Mouse (Mus musculus): ENCODE measurements around the gene Gm26920.
A peak's percentile ranks its signal among the peaks of the same experiment; 100 is the strongest.
"Not testable (repeated sequence)": the region's sequence is repeated elsewhere in the genome, so short reads cannot be mapped to it uniquely, and the experiment has no call there.

The Gm26920 gene

DNA sequence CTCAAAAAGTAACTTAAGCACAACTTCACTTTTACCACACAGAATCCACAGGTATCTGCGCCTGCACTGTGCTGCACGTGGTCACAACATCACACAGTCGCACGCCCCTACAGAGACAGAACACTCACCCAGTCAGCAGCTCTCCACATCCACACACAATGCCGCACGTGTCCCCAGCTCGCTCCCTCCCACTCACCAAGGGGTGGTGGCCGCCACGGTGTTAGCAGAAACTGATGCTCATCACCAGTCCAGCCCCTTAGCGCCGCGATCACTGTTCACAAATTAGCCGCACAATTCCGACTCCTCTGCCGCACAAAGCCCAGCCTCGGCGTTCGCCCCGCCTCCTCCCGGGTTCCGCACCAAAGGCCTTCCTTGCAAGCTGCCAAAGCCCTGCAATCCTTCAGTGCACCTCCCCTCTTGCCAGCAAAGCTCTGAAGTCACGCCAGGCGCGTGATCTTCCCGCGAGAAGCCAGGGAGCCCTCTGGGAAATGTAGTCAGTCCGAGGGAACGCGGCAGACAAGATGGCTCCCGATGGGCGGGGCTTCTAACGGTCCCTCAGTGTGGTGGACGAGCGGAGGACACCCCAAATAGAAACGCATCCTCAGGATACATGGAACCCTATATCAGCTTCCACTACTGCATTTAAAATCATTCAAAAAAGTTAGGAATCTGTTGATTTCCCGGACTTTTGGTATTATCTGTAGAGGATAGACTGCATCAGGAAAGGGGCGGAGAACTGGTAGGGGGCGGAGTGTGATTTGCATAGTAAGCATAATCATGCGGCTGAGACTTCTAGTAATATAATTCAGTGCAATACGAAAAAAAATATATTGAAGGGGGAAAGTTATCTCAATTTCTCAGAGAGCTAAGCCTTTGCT, at the start of gene Gm26920, which contains the start of gene Zfp566:
Gene Gm26920, minus strand, starts transcription at position 319 of the 878 bp plus-strand sequence.
Gene Zfp566, minus strand, starts transcription at position 436 of the 878 bp plus-strand sequence.
- DNase-seq (ENCODE audit: low read depth, low spot score), result peak; percentile 96

DNA sequence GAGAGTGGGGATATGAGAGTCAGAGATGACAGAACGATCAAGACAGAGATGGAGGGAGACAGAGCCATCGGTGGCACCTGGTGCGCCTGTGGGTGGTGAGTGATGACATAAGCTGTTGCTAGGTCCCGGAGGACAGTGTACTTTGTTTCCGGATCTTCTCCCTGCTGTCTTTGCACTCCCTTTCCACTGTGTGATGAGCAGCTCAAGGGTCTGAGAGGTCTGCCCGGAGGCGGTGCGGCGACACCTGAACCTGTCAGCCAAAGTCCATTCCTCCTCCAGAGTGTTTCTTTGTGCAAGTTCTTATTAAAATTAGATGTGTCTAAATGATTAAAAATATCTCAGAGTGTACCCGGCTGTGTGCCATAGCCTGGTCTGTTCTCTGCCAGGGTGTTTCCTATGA, 46.6 kb upstream of the Gm26920 start:
- DNase-seq (ENCODE audit: low read depth, low spot score), result no peak

DNA sequence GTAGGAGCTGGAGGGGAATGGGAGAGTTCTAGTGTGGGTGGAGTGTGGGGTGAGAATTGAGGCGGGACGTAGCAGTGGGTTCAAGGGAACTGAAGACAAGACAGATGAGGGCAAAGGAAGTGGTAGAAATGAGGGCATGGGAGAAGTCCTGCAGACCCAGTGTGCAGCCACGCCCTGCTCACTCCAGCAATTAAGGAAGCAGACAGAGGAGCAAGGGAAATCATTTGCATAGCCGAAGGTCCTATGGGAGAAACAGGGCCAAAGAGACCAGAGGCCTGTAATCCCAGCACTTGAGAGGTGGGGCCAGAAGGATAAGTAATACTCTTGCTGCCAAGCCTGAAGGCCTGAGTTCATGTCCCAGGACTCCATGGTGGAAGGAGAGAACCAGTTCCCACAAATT, 42.2 kb upstream of the Gm26920 start:
- DNase-seq (ENCODE audit: low read depth, low spot score), result no peak

DNA sequence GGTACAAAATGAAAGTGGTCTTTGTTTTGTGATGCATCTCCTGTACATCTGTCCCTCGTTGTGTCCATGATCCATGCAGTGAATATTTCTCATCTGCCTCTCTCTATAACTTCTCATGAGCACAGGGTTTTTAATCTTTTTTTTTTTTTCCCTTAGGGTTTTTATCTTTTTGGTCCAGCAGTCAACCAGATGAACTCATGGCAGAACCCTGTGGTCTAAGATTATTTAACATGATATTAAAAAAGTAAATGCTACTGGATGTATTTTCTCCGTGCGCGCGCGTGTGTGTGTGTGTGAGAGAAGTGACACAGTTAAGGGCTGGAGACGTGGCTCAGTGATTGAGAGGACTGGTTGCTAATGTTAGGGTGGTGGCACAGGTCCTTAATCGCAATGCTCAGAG, 39.7 kb upstream of the Gm26920 start:
- DNase-seq (ENCODE audit: low read depth, low spot score), result no peak

DNA sequence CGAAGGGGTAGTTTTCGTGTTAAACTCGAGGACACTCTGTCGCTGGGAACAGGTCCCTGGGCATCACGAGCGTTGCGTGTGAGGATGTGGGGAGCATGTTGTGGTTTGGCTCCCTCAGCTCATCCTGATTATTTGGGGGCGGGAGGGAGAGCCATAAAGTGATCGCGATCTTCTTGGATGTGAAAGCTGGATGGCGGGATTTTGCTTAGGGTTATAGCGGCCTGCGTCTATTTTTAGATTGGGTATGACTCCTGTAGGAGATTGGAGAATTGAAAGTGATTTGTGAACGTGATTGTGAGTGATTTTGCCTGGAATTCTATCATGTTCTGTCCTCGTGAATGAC, 31.9 kb upstream of the Gm26920 start:
- no peak for DNase-seq (ENCODE audit: low read depth, low spot score)

DNA sequence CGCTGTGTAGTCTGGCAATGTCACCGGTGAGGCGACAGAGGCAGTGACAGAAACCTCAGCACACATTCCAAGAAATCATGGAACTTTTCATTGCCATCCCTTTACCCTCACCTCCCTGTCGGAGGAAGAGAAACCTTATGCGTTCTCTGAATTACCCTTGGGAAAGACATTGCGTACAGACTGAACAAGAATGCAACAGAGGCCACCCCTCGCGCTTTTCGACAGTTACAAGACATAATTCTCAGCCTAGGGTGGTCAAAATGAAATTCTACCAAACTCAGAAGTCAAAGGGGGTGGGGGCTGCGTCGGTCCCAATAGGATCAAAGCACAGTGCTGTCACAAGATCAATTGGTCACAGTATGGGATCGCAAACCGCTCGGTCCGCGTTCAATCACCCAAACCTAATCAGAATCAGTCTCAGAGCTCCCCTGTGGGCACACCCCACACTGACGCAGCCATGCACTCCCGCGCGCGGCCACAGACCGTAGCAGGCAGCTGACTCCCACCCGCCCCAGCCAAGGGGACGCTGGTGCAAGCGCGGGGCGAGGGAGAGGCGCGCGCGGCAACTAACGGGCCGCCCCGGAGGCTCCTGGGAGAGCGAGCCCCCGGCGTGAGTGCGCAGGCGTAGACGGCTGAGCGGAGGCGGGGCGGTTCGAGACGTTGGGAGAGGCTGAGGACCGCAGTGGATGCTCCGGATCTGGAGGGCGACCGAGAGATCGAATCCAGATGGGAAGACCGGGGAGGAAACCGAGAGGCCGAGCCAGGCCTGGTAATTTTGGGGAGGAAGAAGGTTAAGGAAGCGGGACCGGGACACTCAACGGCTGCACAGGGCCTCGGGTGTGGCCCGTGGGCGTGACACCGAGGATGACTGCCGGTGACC, 31.3 kb upstream of the Gm26920 start, which contains the start of gene Zfp382:
Gene Zfp382, plus strand, starts transcription at position 635 of the 880 bp plus-strand sequence.
- peak; percentile 93 for DNase-seq (ENCODE audit: low read depth, low spot score)

DNA sequence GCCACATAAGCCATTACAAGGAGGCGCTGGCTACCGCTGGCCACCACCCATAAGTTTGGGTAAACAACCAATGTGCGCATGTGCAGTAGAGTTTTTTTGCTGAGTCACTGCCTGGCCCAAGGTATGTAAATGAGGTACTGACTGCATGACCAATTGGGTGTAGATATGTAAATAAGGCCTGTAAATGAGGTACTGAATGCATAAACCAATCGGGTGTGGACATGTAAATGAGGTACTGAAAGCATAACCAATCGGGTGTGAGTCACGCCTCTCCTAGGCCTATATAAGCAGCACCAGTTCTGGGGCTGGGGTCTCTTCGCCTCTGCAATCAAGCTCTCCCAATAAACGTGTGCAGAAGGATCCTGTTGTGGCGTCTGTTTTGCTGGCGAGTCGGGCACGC, 27.7 kb upstream of the Gm26920 start:
- DNase-seq (ENCODE audit: low read depth, low spot score), result not testable (repeated sequence)

DNA sequence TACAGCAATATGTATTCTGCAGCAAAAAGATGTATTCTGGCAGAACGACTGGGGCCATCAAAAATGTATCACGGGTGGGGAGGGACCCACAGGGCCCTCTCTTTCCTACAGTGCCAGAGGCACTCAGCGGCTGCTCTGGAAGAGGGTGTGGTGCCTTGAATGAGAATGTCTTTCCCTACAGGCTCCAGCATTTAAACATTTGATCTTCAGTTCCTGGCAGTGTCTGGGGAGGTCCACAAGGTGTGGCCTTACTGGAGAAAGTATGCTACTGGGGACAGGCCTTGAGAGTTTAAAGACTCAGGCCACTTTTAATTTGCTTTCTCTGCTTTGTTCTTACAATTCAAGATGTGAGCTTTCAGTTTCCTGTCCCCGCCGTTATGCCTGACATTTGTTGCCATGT, 25.9 kb upstream of the Gm26920 start:
- no peak for DNase-seq (ENCODE audit: low read depth, low spot score)

DNA sequence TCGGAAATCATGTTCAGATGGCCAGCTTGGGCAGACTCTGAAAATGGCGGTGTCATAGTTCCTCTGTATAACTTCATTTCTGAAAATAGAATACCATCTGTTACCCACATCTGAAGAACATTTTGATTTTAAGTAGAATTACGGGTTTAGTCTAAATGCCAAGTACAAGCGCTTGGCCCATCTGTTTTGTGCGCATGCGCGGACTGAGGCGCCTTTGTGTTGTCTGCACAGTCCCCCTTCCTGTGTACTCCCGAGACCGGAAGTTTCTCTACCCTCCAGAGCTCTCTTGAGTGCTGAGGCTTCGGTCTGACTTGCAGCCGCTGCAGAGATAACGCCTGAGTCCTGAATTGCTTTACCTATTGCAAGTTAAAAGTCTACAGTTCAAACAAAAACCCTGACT, 9.1 kb upstream of the Gm26920 start:
- peak; percentile 81 for DNase-seq (ENCODE audit: low read depth, low spot score)

DNA sequence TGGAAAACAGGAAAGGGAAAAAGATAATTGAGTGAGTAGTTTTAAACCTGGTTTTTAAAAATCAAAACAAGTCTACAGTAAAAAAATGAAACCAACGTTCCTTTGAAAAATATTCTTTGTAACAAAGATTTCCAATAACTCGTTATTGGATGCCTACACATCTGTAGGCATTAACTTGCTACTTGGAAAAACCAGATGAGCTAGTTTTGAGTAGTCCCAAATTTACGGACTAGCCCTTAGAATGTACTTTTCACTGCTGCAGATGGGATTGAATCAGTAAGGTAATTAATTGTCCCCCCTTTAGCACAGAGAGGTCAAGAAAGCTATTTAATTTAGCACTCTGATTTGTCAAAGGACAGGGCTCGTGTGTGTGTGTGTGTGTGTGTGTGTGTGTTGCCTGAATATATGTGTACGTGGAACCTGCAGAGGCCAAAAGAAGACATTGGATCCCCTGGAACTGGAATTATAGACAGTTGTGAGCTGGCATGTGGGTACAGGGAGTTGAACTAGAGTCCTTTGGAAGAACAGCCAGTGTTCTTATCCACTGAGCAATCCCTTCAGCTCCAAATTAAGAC, 5.4 kb upstream of the Gm26920 start:
- peak; percentile 43 for DNase-seq (ENCODE audit: low read depth, low spot score)

DNA sequence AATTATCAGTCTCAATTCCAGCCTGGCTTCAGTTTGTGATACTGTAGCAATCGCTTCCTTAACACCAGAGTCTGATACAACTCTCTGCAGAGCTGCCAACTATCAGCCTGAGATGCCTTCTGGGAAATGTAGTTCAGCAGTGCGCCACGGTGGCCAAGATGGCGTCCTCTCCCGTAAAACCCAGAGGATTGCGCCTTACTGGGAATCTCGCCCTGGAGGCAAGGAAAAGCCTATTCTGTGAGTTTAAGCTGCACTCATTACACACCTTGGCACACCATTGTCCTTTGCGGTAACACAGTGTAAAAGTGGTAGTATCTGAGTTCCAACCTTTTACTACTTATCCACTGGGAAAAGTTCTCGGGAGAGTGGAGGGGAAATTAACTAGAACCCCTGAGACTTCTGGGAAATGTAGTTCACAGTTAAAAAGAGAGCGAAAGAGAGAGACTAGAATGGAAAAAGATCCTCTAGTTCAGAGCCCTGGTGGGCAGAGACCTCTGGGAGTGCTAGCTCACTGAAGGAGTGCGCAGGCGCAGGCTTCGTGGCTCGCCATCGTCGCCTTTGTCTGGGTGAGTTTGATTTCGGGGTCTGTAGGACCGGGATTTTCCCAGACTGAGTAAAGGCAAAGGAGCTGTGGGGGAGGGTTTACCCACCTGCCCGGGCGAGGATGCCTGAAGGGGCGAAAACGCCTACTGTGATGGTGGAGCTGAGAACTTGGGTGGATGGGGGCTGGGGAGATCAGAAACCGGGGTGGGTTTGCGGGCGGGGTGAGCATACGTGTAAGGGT, 4.6 kb upstream of the Gm26920 start, which contains the start of gene Zfp260:
Gene Zfp260, plus strand, starts transcription at position 132 of the 784 bp plus-strand sequence.
- peak; percentile 93 for DNase-seq (ENCODE audit: low read depth, low spot score)

DNA sequence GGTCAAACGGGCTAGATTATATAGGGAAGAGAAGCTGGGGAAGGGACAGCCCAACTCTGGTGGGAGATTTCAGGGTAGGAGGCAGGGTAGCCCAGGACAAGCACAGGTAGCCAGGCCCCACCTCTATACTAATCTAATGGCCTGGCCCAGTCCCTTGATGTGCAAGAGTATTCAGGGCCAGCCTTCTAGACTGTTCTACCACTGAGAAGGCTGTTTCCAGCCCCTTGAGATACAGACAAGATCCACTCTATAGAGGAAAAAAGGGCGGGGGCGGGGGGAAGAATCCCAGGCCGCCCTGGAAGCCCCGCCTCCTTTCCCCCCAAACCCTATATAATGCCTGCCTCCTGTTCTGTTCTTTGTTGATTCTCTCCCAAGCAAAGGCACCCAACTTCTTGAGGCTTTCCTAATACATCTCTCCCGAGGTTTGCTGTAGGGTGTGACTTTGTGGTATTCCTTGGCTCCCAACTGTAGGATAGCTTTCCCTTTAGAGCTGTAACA, 3.8 kb upstream of the Gm26920 start:
- DNase-seq (ENCODE audit: low read depth, low spot score), result no peak

DNA sequence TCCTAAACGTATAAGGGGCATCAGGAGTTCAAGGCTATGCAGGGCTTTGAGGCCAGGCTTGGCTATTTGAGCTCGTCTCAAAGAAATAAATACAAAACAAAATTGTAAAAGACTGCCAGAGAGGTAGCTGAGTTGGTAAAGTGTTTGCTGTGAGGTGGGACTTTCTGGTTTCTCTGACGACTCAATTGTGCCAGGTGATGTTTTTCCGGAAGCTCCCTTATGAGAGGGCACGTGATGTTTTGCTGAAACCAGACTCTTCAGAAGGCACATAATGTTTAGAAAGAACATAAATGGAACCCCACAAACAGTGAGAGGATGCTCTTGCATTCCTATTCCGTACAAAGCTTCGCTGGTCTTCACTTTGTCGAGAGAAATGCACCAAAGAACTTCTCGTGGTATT, 2.5 kb upstream of the Gm26920 start:
- DNase-seq (ENCODE audit: low read depth, low spot score), result no peak

DNA sequence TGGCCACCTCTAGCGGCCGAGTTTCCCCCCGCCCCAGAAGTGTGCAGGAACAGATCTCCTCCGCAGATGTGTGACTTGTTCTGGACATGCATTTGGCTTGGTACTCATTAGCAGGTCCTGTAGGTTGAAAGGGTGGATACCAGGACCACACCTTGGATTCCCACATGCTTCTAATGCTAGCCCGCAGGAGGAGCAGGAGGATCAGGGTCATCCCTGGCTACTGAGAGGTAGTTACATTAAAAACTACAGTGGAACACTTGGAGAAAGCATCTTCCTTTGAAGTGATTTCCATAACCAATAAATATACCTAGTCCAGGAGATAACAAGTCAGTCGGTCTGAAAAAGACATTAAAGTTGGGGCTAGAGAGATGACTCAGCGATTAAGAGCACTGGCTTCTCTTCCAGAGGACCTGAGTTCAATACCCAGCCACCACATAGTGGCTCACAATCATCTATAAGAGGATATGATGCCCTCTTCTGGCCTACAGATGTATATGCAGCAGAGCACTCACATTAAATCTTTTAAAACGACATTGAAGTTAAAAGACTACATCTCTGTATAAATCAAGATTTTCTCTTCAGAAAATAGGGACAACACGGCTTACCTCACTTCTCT, 868 bp upstream of the Gm26920 start:
- no peak for DNase-seq (ENCODE audit: low read depth, low spot score)

DNA sequence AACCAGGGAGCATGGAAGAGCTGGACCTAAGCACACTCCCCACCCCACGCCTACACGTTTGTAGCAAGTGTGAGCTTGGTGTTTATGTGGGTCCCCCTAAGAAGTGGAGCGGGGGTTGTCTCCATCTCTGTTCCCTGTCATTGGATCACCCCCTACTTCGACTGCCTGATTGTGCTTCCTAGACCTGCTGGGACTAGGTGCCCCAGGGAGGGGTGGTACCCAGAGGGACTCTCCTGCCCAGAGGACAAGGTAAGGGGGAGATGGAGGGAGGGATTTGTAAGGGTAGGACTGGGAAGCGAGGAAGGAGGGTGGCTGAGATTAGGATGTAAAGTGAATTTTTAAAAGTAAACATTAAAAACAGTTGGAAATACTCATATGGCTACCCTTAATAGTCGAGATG, 805 bp downstream of the Gm26920 start:
- DNase-seq (ENCODE audit: low read depth, low spot score), result no peak

DNA sequence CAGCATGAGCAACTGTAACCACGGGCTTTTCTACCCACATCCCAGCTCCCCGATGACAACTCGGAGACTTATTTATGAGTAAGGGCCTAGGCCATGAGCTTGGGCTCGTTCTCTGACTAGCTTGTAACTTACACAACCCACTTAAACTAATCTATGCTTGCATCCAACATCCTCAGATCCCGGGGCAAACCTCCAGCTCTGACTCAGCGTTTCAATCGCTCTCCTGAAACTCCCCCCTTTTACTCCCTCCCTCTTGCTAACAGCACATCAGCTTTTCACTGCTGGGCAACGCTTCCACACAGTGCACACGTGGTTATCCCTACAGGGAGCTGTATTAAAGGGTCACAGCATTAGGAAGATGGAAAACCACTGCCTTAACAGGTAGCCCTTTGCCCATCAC, 3.7 kb downstream of the Gm26920 start:
- DNase-seq (ENCODE audit: low read depth, low spot score), result no peak

DNA sequence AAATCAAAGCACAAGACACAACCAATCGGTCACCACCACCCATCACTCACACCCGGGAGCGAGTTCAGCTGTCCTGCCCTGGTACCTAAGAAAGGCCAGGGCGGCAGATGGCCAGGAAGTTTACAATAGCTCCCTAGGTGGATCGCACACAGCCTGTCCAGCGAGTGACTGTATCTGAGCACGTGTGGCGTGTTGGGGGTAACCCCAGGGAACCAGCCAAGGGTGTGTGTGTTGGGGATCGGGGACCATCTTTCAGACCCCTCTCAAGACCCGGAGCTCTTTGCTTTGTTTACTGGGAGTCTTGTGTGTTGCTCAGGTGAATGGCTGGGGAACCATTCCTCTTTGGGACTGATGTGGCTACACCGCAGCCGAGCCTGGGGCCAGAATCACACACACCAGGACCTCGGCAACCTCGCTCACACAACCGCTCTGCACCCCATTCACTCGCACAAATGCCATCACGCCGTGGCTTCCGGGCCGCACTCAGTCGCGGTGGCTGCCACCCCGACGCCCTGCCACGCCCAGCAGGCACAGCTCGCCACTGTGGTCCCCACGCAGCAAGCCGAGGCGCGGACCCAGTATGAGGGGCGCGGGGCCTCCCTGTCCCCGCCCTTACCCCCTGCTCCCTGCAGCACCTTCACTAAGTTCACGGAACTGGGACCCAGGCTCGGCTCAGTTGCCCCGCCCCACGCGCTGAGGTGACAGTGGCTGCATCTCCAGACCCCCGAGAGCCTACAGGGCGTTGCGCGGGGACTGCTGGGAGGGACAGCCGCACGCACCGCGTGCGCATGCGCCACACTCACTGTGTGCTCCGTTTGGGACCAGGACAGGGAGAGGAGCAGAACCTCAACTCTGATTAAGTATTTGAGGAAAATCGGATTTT, 17.8 kb downstream of the Gm26920 start, which contains the start of gene Zfp82:
Gene Zfp82, minus strand, starts transcription at position 755 of the 883 bp plus-strand sequence.
- DNase-seq (ENCODE audit: low read depth, low spot score), result peak; percentile 95

DNA sequence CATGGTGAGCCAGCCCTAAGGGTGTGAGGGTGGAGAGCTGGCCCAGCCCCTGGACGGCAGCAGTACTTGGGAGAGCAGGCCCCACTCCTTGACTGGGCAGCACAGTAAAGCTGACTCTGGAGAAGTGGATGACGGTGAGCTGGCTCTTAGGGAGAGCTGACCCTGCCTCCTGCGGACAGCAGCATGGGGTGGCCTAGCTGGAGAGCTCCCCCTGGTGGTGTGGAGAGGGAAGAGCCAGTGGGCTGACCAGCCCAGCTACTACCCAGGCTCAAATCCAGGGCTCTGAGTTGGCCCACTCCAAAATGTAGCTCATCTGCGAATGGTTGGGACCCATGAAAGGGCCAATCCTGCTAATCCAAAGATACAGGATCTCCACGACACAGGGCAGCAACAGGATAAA, 25.6 kb downstream of the Gm26920 start:
- no peak for DNase-seq (ENCODE audit: low read depth, low spot score)

DNA sequence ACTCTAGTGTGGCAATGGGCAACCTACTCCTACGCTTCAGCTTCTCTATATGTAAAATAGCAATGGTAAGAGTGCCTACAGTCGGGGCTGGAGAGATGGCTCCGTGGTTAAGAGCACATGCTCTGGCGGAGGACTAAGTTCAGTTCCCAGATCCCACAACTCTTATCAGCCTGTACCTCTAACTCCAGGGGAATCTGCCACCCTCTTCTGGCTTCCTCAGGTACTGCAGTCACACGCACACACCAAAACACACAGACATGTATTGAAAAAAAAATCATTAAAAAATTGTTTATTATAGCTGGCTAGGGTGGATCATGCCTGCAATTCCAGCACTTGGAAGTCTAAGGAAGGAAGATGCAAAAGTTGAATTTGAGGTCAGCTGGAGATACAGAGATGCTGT, 27.7 kb downstream of the Gm26920 start:
- DNase-seq (ENCODE audit: low read depth, low spot score), result peak; percentile 35

Measured in A20 (cell line).